Mouse (Mus musculus): Measurements from ENCODE around the gene 0610009B22Rik.
A peak's percentile ranks its signal among the peaks of the same experiment; 100 is the strongest.

0610009B22Rik gene

GRCm38 (mm10) chr11:51635525-51636322 lies 53.0 kb downstream of the 0610009B22Rik start, which contains the start of gene Rmnd5b:
Gene Rmnd5b (minus strand): TSS chr11:51635896.
- DNase-seq = peak; percentile 74 to 85
